Mouse (Mus musculus): ENCODE results near the gene Adgrl2. TPM values are rescaled to one million over a fixed set of nuclear protein-coding genes. Genes with fewer than 3 reads are reported as not detected.
A peak's percentile ranks its signal among the peaks of the same experiment; 100 is the strongest.

Adgrl2 gene
- polyA plus RNA-seq, 1 experiment = 112 TPM

DNA sequence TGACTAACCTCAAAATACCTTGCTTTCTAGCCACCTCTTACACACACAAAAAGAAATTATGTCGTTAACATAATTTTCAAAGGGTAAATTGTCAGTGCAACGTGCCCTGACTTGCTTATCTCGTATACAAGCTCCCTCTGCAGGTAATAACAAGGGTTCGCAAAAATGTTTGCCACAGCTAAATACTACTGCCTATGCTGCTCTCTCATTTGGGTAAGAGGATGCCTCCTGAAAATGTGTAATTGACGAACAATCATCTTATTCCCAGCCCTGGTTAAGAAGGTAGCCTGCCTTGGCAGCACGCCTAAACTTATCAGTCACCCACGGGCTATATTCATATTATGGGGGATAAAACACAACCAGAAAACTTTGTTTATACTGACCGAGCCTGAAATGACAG lies 11.8 kb downstream of the Adgrl2 start:
- no peak for TF ChIP-seq POLR2A (IDR thresholded peaks at IDR 0.05; ENCODE audit: low read depth, low read length)
- no peak for TF ChIP-seq CTCF (IDR thresholded peaks at IDR 0.05; ENCODE audit: borderline replicate concordance, insufficient read depth, low read length)
- H3K4me1 ChIP-seq (ENCODE audit: control insufficient read depth, insufficient read depth, low read length) = peaks cover 4% of the 10 kb centered on the region; the same call in 1 of the 2 replicates
- no peak overlapping the region for H3K4me3 ChIP-seq (ENCODE audit: insufficient read depth, low read length)
- H3K27ac ChIP-seq (ENCODE audit: insufficient read depth, low read length) = no peak overlapping the region

DNA sequence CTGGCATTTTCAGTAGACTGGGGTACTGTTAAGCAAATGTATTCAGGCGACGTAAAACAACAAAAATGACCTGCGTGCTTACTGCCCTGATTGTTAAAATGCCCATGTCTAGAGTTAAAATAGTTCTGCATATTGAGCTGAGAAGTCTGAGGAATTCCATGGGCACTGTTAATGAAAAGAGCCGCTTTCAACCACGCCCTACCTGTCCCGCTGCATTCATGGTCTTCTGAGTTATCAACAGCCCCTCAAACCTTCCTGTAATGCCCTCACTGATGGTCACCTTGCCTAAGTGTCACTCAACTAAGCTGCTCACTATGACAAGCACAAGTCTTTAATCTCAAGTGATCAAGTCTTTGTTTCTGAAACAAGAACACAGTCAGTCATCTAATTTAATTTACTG lies 12.5 kb downstream of the Adgrl2 start:
- peaks cover 4% of the 10 kb centered on the region; the same call in 1 of the 2 replicates for H3K4me1 ChIP-seq (ENCODE audit: control insufficient read depth, insufficient read depth, low read length)
- no peak for TF ChIP-seq POLR2A (IDR thresholded peaks at IDR 0.05; ENCODE audit: low read depth, low read length)
- TF ChIP-seq CTCF (IDR thresholded peaks at IDR 0.05; ENCODE audit: borderline replicate concordance, insufficient read depth, low read length) = no peak
- H3K4me3 ChIP-seq (ENCODE audit: insufficient read depth, low read length) = no peak overlapping the region
- 0 out of 2 replicates have a peak overlapping the region, but pooled peaks have one; percentile 1 for H3K27ac ChIP-seq (ENCODE audit: insufficient read depth, low read length)

DNA sequence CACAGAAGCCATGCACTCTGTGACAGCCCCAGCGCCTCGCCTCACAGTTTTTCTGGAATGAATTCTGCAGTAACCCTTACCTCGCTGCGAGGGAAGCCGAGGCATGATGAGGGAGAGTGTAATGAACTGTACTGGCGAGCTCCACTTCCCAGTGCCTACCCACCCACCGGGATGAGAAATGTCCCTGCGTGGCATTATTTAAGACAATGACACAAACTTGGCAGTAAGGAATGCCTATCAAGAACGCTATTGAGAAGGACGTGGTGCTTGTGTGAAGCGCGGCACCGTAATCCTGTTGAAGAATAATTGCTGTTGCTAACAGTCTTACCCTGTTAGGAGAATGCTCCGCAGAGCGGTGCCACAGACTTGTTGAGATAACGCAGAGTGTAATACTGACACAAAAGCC lies 13.2 kb downstream of the Adgrl2 start:
- peaks cover 6% of the 10 kb centered on the region; the same call in 1 of the 2 replicates for H3K4me1 ChIP-seq (ENCODE audit: control insufficient read depth, insufficient read depth, low read length)
- no peak overlapping the region for H3K4me3 ChIP-seq (ENCODE audit: insufficient read depth, low read length)
- no peak overlapping the region for H3K27ac ChIP-seq (ENCODE audit: insufficient read depth, low read length)
- TF ChIP-seq POLR2A (IDR thresholded peaks at IDR 0.05; ENCODE audit: low read depth, low read length) = no peak
- no peak for TF ChIP-seq CTCF (IDR thresholded peaks at IDR 0.05; ENCODE audit: borderline replicate concordance, insufficient read depth, low read length)

DNA sequence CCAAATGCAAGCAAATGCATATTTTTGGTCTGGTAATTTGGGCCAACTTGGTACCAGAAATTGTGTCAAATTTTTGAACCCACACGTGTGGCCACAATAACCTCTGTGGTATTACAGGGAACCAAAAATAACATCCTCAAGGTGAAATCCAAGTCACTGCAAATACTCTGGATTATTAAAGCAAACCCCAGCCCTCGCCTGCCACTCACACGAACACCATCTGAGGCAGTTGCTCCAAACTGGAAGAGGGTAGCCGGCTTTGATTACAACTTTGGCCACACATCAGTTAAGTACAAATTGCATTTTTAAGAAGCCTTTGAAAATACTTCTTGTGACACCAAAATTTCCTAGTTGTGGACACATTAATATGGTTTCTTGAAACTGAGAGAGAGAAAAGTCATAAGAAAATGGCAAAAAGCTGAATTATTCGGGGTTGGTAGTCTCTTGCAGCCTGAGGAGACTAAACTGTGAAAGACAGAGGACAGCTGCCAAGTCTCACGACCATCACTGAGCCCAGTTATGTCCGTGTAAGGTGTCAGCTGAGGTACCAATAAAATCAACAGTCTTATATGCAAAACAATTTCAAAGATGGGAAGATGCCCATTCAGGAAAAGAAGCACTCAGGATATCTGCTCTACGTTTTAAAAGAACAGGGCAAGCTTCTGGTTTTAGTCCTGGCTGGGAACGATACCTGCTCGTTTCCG lies 18.3 kb downstream of the Adgrl2 start:
- H3K4me1 ChIP-seq (ENCODE audit: control insufficient read depth, insufficient read depth, low read length) = peaks cover 5% of the 10 kb centered on the region
- H3K4me3 ChIP-seq (ENCODE audit: insufficient read depth, low read length) = no peak overlapping the region
- no peak for TF ChIP-seq CTCF (IDR thresholded peaks at IDR 0.05; ENCODE audit: borderline replicate concordance, insufficient read depth, low read length)
- no peak for TF ChIP-seq POLR2A (IDR thresholded peaks at IDR 0.05; ENCODE audit: low read depth, low read length)
- no peak overlapping the region for H3K27ac ChIP-seq (ENCODE audit: insufficient read depth, low read length)

DNA sequence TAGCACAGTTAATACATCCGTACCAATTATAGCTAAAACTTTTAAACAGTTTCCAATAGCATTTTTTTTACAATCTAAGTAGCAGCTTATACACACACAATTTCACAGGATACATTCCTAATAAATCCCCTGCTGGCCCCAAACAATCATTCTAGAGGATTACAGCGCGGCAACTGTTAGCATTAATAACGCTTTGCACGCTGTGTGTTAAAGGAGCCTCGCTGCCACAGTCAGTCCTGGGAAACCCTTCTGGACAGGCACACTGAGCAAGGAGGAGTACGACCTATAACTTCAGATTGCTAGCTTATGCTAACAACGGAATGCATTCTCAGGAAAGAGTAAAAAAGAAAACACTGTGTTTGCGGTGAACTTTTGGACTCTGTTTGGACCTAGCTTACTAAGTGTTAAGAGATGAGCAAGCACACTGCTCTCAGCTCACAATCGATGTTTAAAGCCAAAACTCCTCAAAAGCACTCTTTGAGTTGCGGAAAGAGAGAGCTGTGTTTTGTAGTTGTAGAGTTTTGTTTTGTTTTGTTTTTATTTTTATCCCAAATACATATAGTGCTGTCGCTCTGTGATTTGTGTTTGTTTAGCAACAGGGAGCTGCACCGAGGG lies 25.3 kb downstream of the Adgrl2 start:
- no peak overlapping the region for H3K27ac ChIP-seq (ENCODE audit: insufficient read depth, low read length)
- H3K4me3 ChIP-seq (ENCODE audit: insufficient read depth, low read length) = no peak overlapping the region
- peaks cover 6% of the 10 kb centered on the region for H3K4me1 ChIP-seq (ENCODE audit: control insufficient read depth, insufficient read depth, low read length)
- TF ChIP-seq CTCF (IDR thresholded peaks at IDR 0.05; ENCODE audit: borderline replicate concordance, insufficient read depth, low read length) = no peak
- no peak for TF ChIP-seq POLR2A (IDR thresholded peaks at IDR 0.05; ENCODE audit: low read depth, low read length)

DNA sequence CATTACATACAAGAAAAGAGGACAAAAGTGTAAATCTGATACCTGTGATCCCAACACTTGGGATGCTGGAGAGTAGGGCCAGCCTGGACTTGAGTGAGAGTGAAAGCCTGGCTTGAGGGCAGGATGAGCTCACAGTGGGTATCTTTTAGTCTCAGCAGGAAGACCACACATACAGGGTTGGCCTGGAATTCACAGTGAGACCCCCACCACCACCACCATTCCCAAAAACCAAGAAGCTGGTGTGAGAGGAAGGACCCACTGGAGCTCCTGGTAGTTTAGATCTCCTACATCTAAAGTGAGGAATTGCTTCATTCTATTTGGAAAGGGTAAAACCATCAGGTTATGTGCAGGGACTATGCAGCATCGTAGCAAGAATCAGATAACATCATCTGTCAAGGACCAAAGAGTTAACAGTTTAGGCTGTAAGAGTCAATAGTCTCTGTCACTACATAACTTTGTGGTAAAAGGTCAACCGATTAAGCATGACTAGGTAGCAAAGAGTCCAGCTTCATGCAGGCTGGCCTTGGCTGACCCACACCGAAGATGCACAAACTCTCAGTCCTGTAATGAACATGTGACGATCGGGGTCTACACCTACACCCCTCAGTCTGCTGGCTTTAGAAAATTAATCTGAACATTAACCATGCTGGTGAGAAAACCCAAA lies 26.8 kb downstream of the Adgrl2 start:
- peaks cover 10% of the 10 kb centered on the region for H3K4me1 ChIP-seq (ENCODE audit: control insufficient read depth, insufficient read depth, low read length)
- TF ChIP-seq POLR2A (IDR thresholded peaks at IDR 0.05; ENCODE audit: low read depth, low read length) = no peak
- TF ChIP-seq CTCF (IDR thresholded peaks at IDR 0.05; ENCODE audit: borderline replicate concordance, insufficient read depth, low read length) = no peak
- no peak overlapping the region for H3K4me3 ChIP-seq (ENCODE audit: insufficient read depth, low read length)
- no peak overlapping the region for H3K27ac ChIP-seq (ENCODE audit: insufficient read depth, low read length)

DNA sequence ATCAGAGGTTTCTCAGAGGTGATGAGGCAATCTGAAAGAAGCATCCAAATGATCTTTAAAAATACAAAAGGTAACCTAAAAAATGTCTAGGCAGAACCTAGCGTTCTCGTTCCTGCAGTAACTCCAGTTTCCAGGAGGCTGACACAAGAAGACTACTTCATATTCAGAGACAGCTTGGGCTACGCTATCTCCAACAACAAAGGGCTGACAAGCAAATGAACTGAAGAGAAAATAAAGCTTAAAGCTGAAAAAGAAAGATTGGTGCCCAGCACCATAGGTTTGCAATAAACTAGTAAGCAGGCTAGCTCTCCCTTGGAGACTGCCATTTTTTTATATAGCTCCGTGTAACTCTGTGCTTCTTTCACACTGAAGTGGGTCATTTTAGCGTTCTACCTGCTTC lies 28.7 kb downstream of the Adgrl2 start:
- Histone ChIP-seq H3K4me1 (ENCODE audit: control insufficient read depth, insufficient read depth, low read length) (peaks cover 15% of the 10 kb centered on the region), H3K27ac (ENCODE audit: insufficient read depth, low read length) (no peak overlapping the region), H3K4me3 (ENCODE audit: insufficient read depth, low read length) (no peak overlapping the region)
- TF ChIP-seq POLR2A (IDR thresholded peaks at IDR 0.05; ENCODE audit: low read depth, low read length) = no peak
- TF ChIP-seq CTCF (IDR thresholded peaks at IDR 0.05; ENCODE audit: borderline replicate concordance, insufficient read depth, low read length) = no peak

DNA sequence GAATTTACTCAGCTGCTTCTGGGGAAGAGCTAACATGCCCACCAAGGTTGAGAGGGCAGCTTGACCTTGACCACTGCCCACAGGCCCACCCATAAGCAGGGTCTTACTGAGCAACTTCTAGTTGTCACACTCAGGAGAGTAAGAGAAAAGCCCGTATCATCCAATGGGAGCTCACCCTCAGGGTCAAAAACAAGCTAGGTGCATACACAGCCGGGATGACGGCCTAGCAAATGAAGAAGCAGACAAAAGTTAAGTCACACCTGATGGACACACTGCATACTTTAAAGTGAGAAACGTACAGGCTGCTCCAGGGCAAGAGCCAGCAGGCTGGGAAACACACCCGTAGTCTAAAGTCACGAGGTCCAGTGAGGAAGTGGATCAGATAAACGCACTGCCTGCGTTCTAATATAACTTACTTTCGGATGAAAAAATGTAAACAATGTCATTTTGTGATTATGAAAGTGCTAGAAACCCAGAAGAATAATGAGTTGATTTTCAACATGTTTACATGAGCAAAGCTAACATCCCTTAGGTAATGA lies 29.5 kb downstream of the Adgrl2 start:
- H3K27ac ChIP-seq (ENCODE audit: insufficient read depth, low read length) = no peak overlapping the region
- no peak overlapping the region for H3K4me3 ChIP-seq (ENCODE audit: insufficient read depth, low read length)
- TF ChIP-seq POLR2A (IDR thresholded peaks at IDR 0.05; ENCODE audit: low read depth, low read length) (no peak), CTCF (IDR thresholded peaks at IDR 0.05; ENCODE audit: borderline replicate concordance, insufficient read depth, low read length) (no peak)
- H3K4me1 ChIP-seq (ENCODE audit: control insufficient read depth, insufficient read depth, low read length) = peaks cover 15% of the 10 kb centered on the region

DNA sequence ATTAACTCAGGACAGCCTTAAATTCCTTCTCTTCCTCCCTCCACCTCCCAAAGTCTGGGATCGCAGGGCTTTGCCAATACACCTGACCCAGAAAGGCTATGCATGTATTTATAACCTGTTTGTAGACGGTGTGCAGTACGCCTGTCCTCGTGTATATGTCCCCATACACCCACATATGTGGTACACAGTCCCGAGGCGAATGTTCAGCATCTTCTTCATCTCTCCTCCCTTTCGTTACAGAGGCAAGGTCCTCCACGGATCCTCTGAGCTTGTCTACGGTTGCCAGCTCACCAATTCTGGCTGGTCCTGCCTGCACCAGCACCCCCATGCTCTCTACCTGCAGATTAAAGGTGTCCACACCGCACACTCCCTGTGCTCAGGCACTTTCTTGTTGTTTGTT lies 30.1 kb downstream of the Adgrl2 start:
- Histone ChIP-seq H3K4me1 (ENCODE audit: control insufficient read depth, insufficient read depth, low read length) (peaks cover 15% of the 10 kb centered on the region), H3K27ac (ENCODE audit: insufficient read depth, low read length) (no peak overlapping the region), H3K4me3 (ENCODE audit: insufficient read depth, low read length) (no peak overlapping the region)
- no peak for TF ChIP-seq CTCF (IDR thresholded peaks at IDR 0.05; ENCODE audit: borderline replicate concordance, insufficient read depth, low read length)
- TF ChIP-seq POLR2A (IDR thresholded peaks at IDR 0.05; ENCODE audit: low read depth, low read length) = no peak

Measured in embryonic fibroblast, embryonic 13.5 days (primary cell).